Mouse (Mus musculus): ENCODE data around the gene Cdk5r2.

DNA sequence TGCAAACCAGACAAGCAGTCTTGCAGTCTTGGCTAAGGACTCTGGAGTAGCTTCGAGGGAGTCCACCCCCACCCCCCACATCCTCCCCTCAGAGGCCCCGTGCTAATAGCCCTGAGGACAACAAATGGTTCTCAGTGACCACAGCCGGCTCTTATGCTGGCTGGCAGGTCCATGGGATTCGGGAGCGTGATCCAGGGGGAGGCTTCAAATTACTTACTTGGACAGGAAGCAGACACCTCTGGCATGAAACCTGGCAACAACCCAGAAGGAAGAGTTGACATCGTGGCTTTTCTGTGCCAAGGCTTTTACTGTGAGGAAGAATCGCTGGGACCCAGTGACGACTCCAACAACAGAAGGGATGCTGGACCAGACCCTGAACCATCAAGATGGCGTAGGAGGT, 8.4 kb upstream of the Cdk5r2 start:
- TF ChIP-seq CTCF (IDR thresholded peaks at IDR 0.05; ENCODE audit: low read depth, low read length) = no peak
- TF ChIP-seq POLR2A (IDR thresholded peaks at IDR 0.05; ENCODE audit: extremely low read depth, insufficient read depth, low read length) = no peak
